Mouse (Mus musculus) bone marrow, adult 2 months (tissue): ENCODE data around the gene Olfr819.

Experiments used
- CTCF ChIP-seq: fragments of 200-500 bp; IDR thresholded peaks from 2 replicates; pipeline ENCODE4 v1.5.1; 2011; ENCODE audit warnings: low read length, control low read depth; ENCODE audit not compliant: control insufficient read depth, insufficient read depth
- POLR2A ChIP-seq: fragments of 200-500 bp; IDR thresholded peaks from 2 replicates; pipeline ENCODE4 v1.6.1; 2011; ENCODE audit warnings: low read depth, mild to moderate bottlenecking, control low read depth, low read length, borderline replicate concordance; ENCODE audit not compliant: control insufficient read depth

GRCm38 (mm10) chr10:129949000-129949399, 18.1 kb downstream of the Olfr819 start, which contains the start of gene Olfr818:
- TF ChIP-seq CTCF: no peak
- no peak for TF ChIP-seq POLR2A
